Mouse (Mus musculus) WW6 (cell line): ENCODE measurements around the gene Ndufc1.
"Not testable (repeated sequence)": the region's sequence is repeated elsewhere in the genome, so short reads cannot be mapped to it uniquely, and the experiment has no call there.

Source experiments
- DNase-seq: peaks from one replicate; pipeline ENCODE4 v3.0.0-alpha.2; 2013; ENCODE audit warnings: low read depth, low spot score

Ndufc1 gene

GRCm38 (mm10) chr3:51371826-51372225 is 37.0 kb downstream of the Ndufc1 start:
- DNase-seq, result no peak

- no peak for DNase-seq
Measured at GRCm38 (mm10) chr3:51368011-51368410, 40.8 kb downstream of the Ndufc1 start.

DNA sequence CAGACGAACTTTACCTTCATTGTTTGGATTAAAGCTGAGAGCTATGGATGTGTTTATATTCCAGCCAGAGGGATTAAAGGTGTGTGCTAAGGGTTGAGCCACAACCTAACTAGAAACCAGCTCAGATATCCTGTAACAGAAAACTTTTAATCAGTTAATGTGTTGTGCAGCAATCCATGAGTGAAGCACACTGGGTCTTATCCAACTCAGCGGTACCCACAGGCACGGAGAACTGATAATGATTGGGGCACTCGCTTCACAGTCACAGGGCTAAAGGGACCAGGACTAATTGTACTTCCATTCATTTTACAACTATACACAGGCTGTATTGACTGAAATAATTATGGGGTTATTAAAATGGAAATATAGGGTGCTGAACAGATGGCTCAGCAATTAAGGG is 41.9 kb downstream of the Ndufc1 start:
- no peak for DNase-seq

DNA sequence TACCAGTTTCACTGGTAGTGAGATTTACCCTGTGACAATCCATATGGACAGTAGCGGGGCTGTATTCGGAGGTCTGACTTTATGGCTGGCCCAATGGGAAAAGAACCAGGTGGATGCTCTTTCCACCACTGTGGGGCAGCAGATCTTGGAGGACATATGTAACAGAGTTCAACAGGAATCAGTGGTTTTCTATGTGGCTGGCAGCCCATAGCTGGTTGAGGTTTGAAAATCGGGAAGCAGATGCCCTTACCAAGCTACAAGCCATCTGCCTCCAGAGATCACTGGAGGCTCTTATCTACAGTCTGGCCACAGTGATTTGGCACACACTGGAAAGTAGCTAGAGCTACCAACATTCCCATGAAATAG is 43.3 kb downstream of the Ndufc1 start:
- DNase-seq, result no peak

DNA sequence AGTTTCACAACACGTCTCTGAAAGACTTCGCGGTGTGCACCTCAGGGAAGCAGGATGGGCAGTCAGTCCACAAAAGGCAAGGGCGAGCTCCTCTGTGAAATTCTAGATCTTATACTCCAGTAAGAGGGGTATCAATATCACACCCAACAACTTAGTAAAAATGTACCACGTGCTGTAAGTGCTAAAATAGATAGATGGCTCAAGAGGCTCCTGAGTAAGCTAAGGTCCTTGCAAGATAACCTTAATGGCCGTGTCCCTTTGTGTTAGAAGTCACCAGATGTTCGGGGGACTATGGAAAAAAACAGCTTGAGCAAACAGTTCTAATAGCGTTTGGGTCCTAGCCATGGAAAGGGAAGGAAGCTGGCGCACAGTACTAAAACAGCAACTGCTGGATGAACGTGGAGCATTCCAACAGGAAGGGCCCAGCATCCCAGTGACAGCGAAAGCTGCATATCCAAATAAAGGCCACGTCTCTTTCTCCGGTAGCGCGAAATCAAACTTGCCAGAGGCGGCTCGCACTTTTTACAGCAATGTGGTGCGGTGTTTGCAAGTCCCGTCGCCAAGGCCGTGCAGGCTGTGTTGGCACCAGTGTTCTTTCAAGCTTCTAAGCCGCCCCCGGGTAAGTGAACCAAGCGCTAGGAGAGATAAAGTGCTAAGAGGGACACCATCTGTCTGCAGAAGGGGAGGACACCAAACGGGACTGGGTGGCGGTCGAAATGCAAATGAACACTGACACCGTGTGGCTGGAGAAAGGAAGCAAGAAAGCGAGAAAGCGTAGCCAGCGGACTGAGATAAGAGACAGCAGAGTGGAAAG is 43.9 kb downstream of the Ndufc1 start:
- DNase-seq, result no peak

DNA sequence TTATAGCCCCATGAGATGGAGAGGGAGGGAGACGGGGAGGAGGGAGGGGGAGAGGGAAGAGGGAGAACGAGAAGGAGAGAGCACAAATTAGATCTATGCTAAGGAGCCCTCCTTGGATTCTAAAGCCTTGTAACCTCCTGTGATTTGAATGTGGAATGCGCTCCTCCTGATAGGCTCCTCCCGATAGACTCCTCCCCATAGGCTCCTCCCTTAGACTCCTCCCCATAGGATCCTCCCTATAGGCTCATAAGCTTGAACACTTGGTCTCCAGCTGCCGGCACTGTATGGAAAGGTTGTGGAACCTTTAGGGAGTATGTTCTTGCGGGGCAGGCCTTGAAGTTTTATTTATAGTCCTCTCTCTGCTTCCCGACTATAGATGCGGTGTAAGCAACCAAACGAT is 47.7 kb downstream of the Ndufc1 start:
- DNase-seq, result no peak

- no peak for DNase-seq
Measured at GRCm38 (mm10) chr3:51359558-51360307, 49.1 kb downstream of the Ndufc1 start.

DNA sequence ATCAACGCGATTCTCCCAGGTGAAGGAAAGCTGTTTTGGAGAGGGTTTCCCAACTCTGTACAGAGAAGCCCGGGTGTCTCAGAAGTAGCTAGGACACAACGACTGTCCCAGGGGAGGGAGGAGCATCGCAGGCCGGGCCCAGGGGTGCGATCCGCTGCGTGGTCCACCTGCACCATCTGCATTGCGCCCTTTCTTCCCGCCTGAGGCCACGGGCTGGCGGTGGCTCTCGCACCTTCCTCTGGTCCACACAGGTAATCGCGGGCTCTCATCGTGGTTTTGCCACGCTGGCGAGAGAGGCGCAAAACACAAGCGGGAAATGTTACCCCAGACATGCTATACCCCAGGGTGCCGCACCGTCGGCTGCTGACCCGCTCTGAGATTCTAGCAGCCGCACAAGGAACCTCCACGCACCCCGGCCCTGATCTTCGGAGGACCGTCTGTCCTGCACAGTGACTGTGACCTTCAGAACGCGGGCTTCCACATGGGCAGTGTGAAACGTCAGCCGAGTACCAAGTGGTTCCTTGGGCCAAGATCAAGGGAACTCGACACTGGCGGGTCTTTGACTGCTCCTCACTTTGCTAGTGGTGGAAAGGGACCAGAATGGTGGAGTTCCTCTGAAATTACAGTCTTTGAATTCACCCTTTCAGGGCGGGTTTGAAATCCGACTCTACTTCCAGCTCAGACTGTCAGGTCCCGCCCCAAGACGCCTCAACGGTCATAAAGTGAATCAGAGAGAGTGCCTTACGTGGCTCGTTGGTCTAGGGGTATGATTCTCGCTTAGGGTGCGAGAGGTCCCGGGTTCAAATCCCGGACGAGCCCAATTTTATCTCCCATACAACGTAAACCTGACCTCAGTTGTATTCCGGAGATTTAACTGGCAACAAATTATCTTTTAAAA is 49.9 kb downstream of the Ndufc1 start:
- no peak for DNase-seq

GRCm38 (mm10) chr3:51358181-51358580 is 50.6 kb downstream of the Ndufc1 start:
- no peak for DNase-seq

DNA sequence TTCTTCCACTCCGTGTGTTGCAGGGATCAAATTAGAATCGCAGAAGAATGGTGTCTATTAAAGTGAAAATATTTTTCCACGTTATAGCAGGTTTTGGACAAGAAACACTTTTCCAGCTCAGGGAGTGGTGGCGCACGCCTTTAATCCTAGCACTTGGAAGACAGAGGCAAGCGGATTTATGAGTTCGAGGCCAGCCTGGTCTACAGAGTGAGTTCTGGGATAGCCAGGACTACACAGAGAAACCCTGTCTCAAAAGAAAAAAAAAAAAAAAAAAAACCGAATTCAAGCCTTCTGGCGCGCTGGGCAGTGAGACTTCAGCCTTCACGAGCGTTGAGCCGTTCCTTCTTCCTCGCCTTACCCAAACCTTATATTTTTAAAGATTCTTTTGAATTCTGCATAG is 51.2 kb downstream of the Ndufc1 start:
- no peak for DNase-seq

- no peak for DNase-seq
Measured at GRCm38 (mm10) chr3:51357078-51357477, 51.7 kb downstream of the Ndufc1 start.

GRCm38 (mm10) chr3:51354956-51355355 is 53.8 kb downstream of the Ndufc1 start:
- DNase-seq, result not testable (repeated sequence)
